ENCODE assay signal across 21 mouse cellular contexts in the genomic region with DNA sequence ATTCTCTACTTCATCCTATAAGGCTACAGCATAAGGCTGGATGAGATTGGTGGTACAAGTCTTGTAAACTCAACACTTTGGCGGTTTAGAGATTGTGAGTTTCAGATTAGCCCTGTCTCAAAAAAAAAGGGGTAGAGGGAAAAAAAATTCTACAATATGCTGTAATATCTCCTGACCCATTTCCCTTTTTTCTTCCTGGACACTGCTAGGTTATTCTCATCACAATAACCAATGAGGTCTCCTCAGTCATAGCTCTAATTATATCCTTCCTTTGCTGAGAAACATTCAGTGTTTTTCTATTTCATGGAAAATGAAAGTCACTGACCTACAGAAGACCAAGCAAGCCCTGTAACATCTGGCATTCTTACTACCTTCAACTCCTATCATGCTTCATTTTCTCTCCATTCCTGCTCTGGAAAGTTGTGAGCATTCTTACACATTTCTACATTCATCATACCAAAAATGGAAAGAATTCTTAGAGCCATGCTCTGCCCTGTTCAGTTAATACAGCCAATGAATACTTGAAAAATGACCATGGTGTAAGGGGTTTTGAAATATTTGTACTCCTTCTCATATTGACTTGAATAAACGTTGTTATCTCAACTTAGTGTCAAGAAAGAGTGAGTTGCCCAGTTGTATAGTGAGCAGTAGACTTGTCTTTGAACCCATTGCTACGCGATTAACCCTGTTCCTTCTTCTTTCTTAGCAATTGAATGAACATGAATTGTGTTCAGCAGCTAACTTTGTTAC.
DNase-seq lines count a peak whose midpoint lies in the region; ATAC-seq and TF ChIP-seq lines count a peak whose summit lies in the region.
"Had no signal": no experiment of that assay in that cellular context is flagged by ENCODE, and none has a peak within 500 bp of the region (broad histone marks: within the 10 kb centered on the region; RNA-seq: fewer than 3 reads in every experiment).

No protein-coding gene starts in this region.

- no peak overlapping the region for H3K27ac ChIP-seq in lung, embryonic 14.5 days (ENCODE audit: low read depth)
- no peak overlapping the region for H3K27ac ChIP-seq in CH12.LX (ENCODE audit: insufficient read depth, low read depth)
- H3K27ac ChIP-seq: embryonic facial prominence, embryonic 15.5 days; forebrain, embryonic 15.5 days; heart, adult 2 months; heart, embryonic 15.5 days; hindbrain, embryonic 13.5 days had no signal

- H3K27me3 ChIP-seq in lung, embryonic 14.5 days (ENCODE audit: insufficient read depth, low read length): no peaks in the 10 kb centered on the region
- no peaks in the 10 kb centered on the region for H3K27me3 ChIP-seq in CH12.LX (replicated peaks)
- H3K27me3 ChIP-seq: embryonic facial prominence, embryonic 15.5 days; forebrain, embryonic 15.5 days; heart, embryonic 15.5 days; hindbrain, embryonic 13.5 days had no signal

- no peaks in the 10 kb centered on the region for H3K36me3 ChIP-seq in lung, embryonic 14.5 days (ENCODE audit: insufficient read depth)
- H3K36me3 ChIP-seq in CH12.LX (replicated peaks in 1 of 2; ENCODE audit: control insufficient read depth in 1 of 2, insufficient read depth in 1 of 2, low read length in 1 of 2): no peaks in the 10 kb centered on the region
- H3K36me3 ChIP-seq: embryonic facial prominence, embryonic 15.5 days; forebrain, embryonic 15.5 days; heart, embryonic 15.5 days; hindbrain, embryonic 13.5 days had no signal

- WGBS in lung, embryonic 14.5 days: 61% methylated on average over 4 of the region's 4 CpGs

- in situ Hi-C loops in CH12.LX (cut with MboI; ENCODE audit: low pct_ligation_motif_present, low pct_unique_long_range_greater_than_20kb, low sequenced_read_pairs): no loop called here

- no peak for TF ChIP-seq POLR2A in CH12.LX (IDR thresholded peaks at IDR 0.05; ENCODE audit: low read depth, low read length)

- dilution Hi-C loops in CH12.LX (cut with MboI; ENCODE audit: extremely low pct_ligation_motif_present, extremely low pct_unique_long_range_greater_than_20kb, low sequenced_read_pairs): no loop called here

- H3K9ac ChIP-seq in lung, embryonic 14.5 days: no peak overlapping the region
- no peak overlapping the region for H3K9ac ChIP-seq in CH12.LX (ENCODE audit: insufficient read depth, low read depth)
- H3K9ac ChIP-seq: embryonic facial prominence, embryonic 15.5 days; forebrain, embryonic 15.5 days; heart, embryonic 15.5 days; hindbrain, embryonic 13.5 days had no signal

- TF ChIP-seq RAD21 in CH12.LX (IDR thresholded peaks at IDR 0.05; ENCODE audit: low read depth, low read length): no peak

- no peaks in the 10 kb centered on the region for H3K9me3 ChIP-seq in lung, embryonic 14.5 days (ENCODE audit: low read depth, low read length)
- no peaks in the 10 kb centered on the region for H3K9me3 ChIP-seq in CH12.LX (replicated peaks; ENCODE audit: low read length)
- H3K9me3 ChIP-seq: embryonic facial prominence, embryonic 15.5 days; forebrain, embryonic 15.5 days; heart, embryonic 15.5 days; hindbrain, embryonic 13.5 days had no signal

- TF ChIP-seq EP300 in CH12.LX (IDR thresholded peaks at IDR 0.05; ENCODE audit: low read length): no peak

- no peak for TF ChIP-seq CTCF in lung, embryonic 14.5 days (IDR thresholded peaks at IDR 0.05; ENCODE audit: low read depth)
- no peak for TF ChIP-seq CTCF in CH12.LX (conservative IDR thresholded peaks at IDR 0.05 in 1 of 2, IDR thresholded peaks at IDR 0.05 in 1 of 2; ENCODE audit: low read depth in 2 of 2, low read length in 2 of 2)

- DNase-seq in lung, embryonic 14.5 days: no peak
- DNase-seq in lung, postnatal 14 days: no peak
- no peak for DNase-seq in CH12.LX (ENCODE audit: extremely low read depth)
- DNase-seq in adrenal gland, adult 8-10 months: no peak
- DNase-seq in spleen, postnatal 4 days (ENCODE audit: low spot score in 2 of 2): no peak
- DNase-seq: adrenal gland, postnatal 10 days; B cell, adult 2 months; cerebellum, adult 18-20 months; cerebellum, adult 9-11 months; cerebellum, postnatal 36 days; gastrocnemius, postnatal 10 days; heart, adult 2 months; heart, postnatal 14 days had no signal

- no peaks in the 10 kb centered on the region for H3K4me1 ChIP-seq in lung, embryonic 14.5 days (ENCODE audit: insufficient read depth)
- no peaks in the 10 kb centered on the region for H3K4me1 ChIP-seq in CH12.LX (ENCODE audit: control insufficient read depth in 1 of 2, insufficient read depth in 2 of 2)
- H3K4me1 ChIP-seq: heart, embryonic 15.5 days had no signal

- ATAC-seq in lung, embryonic 14.5 days (ENCODE audit: insufficient read depth): peak; percentile 47; the same call in 1 of the 2 replicates
- peak; percentile 79 for ATAC-seq in common myeloid progenitor, adult 5-6 weeks (replicated peaks; ENCODE audit: low read depth, poor library complexity, severe bottlenecking)
- ATAC-seq in megakaryocyte, adult 5-6 weeks (ENCODE audit: poor library complexity, severe bottlenecking): peak; percentile 61
- ATAC-seq: CD4-positive, CD25-positive, alpha-beta regulatory T cell, adult 4 months; forebrain, embryonic 15.5 days had no signal

- no peak overlapping the region for H3K4me2 ChIP-seq in lung, embryonic 14.5 days
- no peak overlapping the region for H3K4me2 ChIP-seq in CH12.LX (ENCODE audit: insufficient read depth, low read depth, poor library complexity, severe bottlenecking)
- H3K4me2 ChIP-seq: embryonic facial prominence, embryonic 15.5 days; forebrain, embryonic 15.5 days; heart, embryonic 11.5 days; heart, embryonic 15.5 days; hindbrain, embryonic 13.5 days had no signal

- no peak overlapping the region for H3K4me3 ChIP-seq in lung, embryonic 14.5 days (ENCODE audit: low read depth, low read length)
- H3K4me3 ChIP-seq in CH12.LX (replicated peaks in 1 of 3; ENCODE audit: low read depth in 2 of 3, low read length in 2 of 3, poor library complexity in 1 of 3): no peak overlapping the region
- H3K4me3 ChIP-seq: embryonic facial prominence, embryonic 15.5 days; forebrain, embryonic 15.5 days; heart, adult 2 months; heart, embryonic 15.5 days; hindbrain, embryonic 13.5 days had no signal

- no peaks in the 10 kb centered on the region for H3K79me2 ChIP-seq in CH12.LX (replicated peaks; ENCODE audit: control insufficient read depth, extremely low read depth, insufficient read depth, poor library complexity, severe bottlenecking)

TF ChIP-seq in CH12.LX, 34 proteins besides CTCF, POLR2A, EP300 and RAD21:
- TF ChIP-seq ZNF384 (IDR thresholded peaks at IDR 0.05; ENCODE audit: low read depth, low read length) (peak; percentile 18; the same call in 1 of the 2 replicates), USF2 (conservative IDR thresholded peaks at IDR 0.05; ENCODE audit: low read depth, low read length) (no peak), USF1 (IDR thresholded peaks at IDR 0.05; ENCODE audit: low read depth, low read length) (no peak), CHD2 (IDR thresholded peaks at IDR 0.05; ENCODE audit: low read length) (no peak)
TF ChIP-seq in CH12.LX: peak in this region for 1.
